Mouse (Mus musculus) midbrain, embryonic 16.5 days (tissue): ENCODE measurements at regions not wholly inside any gene's neighbourhood (a gene's known extent, or its start where the extent isn't known, plus 50 kb on each side); places are given as distances from the start of the nearest gene placed in this dataset.

Experiments used
- ATAC-seq: fragments of 200-750 bp; cut with Nextera tagmentation; 2 replicates; pipeline ENCODE4 v1.8.0; 2017; ENCODE audit warnings: moderate TSS enrichment
- H3K27ac ChIP-seq: fragments of 300-500 bp; sonication (generic); 2 replicates; pipeline ENCODE4 v1.5.1; 2014; ENCODE audit warnings: mild to moderate bottlenecking, low read length, mixed read lengths
- H3K27me3 ChIP-seq: fragments of 300-500 bp; sonication (generic); 2 replicates; pipeline ENCODE4 v1.6.1; 2014; ENCODE audit warnings: low read depth, low read length, mixed read lengths; ENCODE audit not compliant: control insufficient read depth, insufficient read depth
- H3K36me3 ChIP-seq: fragments of 300-500 bp; sonication (generic); 2 replicates; pipeline ENCODE4 v1.6.1; 2014; ENCODE audit warnings: mild to moderate bottlenecking, low read length, moderate library complexity, mixed read lengths; ENCODE audit not compliant: control insufficient read depth, insufficient read depth
- H3K4me1 ChIP-seq: fragments of 300-500 bp; sonication (generic); 2 replicates; pipeline ENCODE4 v1.6.1; 2014; ENCODE audit warnings: mild to moderate bottlenecking, low read length, mixed read lengths; ENCODE audit not compliant: control insufficient read depth, insufficient read depth
- H3K4me2 ChIP-seq: fragments of 300-500 bp; sonication (generic); 2 replicates; pipeline ENCODE4 v1.6.1; 2014; ENCODE audit warnings: mild to moderate bottlenecking, low read length, mixed read lengths
- H3K4me3 ChIP-seq: fragments of 300-500 bp; sonication (generic); 2 replicates; pipeline ENCODE4 v1.5.1; 2014; ENCODE audit warnings: low read depth, mild to moderate bottlenecking, low read length, moderate library complexity, mixed read lengths
- H3K9ac ChIP-seq: fragments of 300-500 bp; sonication (generic); 2 replicates; pipeline ENCODE4 v1.6.1; 2014; ENCODE audit warnings: low read depth, low read length, mixed read lengths
- H3K9me3 ChIP-seq: fragments of 300-500 bp; sonication (generic); replicated peaks from 2 replicates; pipeline ENCODE4 v1.6.1; 2014; ENCODE audit warnings: mild to moderate bottlenecking, low read length, mixed read lengths; ENCODE audit not compliant: control insufficient read depth, poor library complexity, severe bottlenecking
- WGBS: fragments of 180-500 bp; shearing (Covaris S2); extraction: QIAGEN DNeasy Blood & Tissue Kit; methylation state at CpG from one replicate; pipeline ENCODE4 v1.1.7; 2014; 5-methylcytosine and 5-hydroxymethylcytosine counted together

DNA sequence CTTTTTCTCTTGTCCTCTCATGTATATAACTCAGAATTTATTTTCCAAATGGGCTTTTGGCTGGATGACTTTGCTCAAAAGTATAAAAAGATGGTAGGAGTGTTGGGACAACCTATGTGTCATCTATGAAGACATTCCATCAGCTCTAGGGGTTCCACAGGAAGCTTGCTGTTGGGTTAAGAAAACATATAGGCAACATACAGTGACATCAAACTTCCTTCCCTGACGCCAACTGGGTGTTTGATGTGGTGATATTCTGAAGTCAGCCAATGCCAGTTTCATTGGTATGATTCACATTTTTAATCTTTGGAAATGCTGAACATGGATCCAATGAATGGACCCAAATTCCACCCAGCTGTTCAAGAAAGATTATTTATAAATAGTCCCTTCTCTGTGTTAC is 76.5 kb upstream of the Tnfsf11 start:
- no peaks in the 10 kb centered on the region for H3K36me3 ChIP-seq
- H3K4me1 ChIP-seq: no peaks in the 10 kb centered on the region
- H3K4me3 ChIP-seq: no peak overlapping the region
- no peak overlapping the region for H3K4me2 ChIP-seq
- no peak overlapping the region for H3K27ac ChIP-seq
- no peaks in the 10 kb centered on the region for H3K9me3 ChIP-seq
- no peak for ATAC-seq
- no peaks in the 10 kb centered on the region for H3K27me3 ChIP-seq
- no peak overlapping the region for H3K9ac ChIP-seq
- 86% methylated on average over 1 of the region's 1 CpGs for WGBS

DNA sequence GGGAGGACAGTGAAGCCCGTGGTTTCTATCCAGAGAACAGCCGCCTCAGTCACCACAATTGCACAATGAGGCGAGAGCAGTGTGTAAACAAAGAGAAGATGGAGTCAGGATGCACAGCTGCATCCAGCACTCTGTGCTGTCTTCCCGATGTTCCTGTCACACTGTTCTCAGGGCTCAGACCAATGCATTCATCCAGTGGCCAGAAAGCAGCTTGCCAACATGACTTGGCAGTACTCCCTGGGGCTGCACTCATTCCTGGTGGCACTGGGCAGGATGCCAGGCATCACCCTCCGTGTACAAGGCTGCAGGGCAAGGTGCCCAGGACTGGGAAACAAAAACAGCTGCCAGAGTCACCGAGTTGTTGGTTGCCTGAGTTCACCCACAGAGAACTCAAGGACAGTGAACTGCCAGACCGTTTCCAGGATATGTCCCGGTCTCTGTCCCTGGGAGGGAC is 75.4 kb upstream of the Tnfsf11 start:
- Histone ChIP-seq H3K9me3 (no peaks in the 10 kb centered on the region), H3K9ac (no peak overlapping the region), H3K4me1 (no peaks in the 10 kb centered on the region), H3K4me2 (no peak overlapping the region), H3K4me3 (no peak overlapping the region), H3K27ac (no peak overlapping the region), H3K36me3 (no peaks in the 10 kb centered on the region), H3K27me3 (no peaks in the 10 kb centered on the region)
- 55% methylated on average over 8 of the region's 8 CpGs for WGBS
- peak; percentile 93 for ATAC-seq

DNA sequence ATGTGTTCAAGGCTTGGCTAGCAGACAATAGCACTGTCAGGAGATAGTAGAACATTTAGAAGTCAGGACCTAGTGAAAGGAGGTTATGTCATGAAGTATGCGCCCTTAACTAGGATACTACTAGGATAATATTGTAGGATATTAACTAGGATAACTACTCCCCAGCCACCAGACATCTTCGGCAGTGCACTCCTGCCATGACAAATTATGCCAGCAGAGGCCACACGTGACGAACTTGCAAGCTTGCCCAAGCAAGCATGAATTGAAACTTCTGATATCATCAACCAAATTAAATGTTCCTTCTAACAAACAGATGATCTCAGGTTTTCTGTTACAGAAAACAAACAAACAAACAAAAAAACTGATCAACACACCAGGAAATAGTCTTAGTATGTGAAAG is 72.2 kb upstream of the Tnfsf11 start:
- Histone ChIP-seq H3K27ac (no peak overlapping the region), H3K9me3 (no peaks in the 10 kb centered on the region), H3K9ac (no peak overlapping the region), H3K4me3 (no peak overlapping the region), H3K4me1 (no peaks in the 10 kb centered on the region), H3K27me3 (no peaks in the 10 kb centered on the region), H3K36me3 (no peaks in the 10 kb centered on the region), H3K4me2 (no peak overlapping the region)
- WGBS: 77% methylated on average over 4 of the region's 4 CpGs
- no peak for ATAC-seq

- ATAC-seq: no peak
- Histone ChIP-seq H3K27ac (no peak overlapping the region), H3K36me3 (no peaks in the 10 kb centered on the region), H3K4me2 (no peak overlapping the region), H3K4me3 (no peak overlapping the region), H3K9me3 (no peaks in the 10 kb centered on the region), H3K27me3 (no peaks in the 10 kb centered on the region), H3K4me1 (no peaks in the 10 kb centered on the region), H3K9ac (no peak overlapping the region)
- WGBS: 74% methylated on average over 5 of the region's 5 CpGs
These were observed 68.7 kb upstream of the Tnfsf11 start for GRCm38 (mm10) chr14:78376591-78376990.

- Histone ChIP-seq H3K4me1 (no peaks in the 10 kb centered on the region), H3K36me3 (no peaks in the 10 kb centered on the region), H3K4me2 (no peak overlapping the region), H3K9me3 (no peaks in the 10 kb centered on the region), H3K4me3 (no peak overlapping the region), H3K27me3 (no peaks in the 10 kb centered on the region), H3K9ac (no peak overlapping the region), H3K27ac (no peak overlapping the region)
- WGBS: 81% methylated on average over 3 of the region's 3 CpGs
- ATAC-seq: no peak
These were observed 68.1 kb upstream of the Tnfsf11 start for GRCm38 (mm10) chr14:78375746-78376495.

- H3K4me1 ChIP-seq: no peaks in the 10 kb centered on the region
- no peak overlapping the region for H3K27ac ChIP-seq
- no peak overlapping the region for H3K9ac ChIP-seq
- H3K36me3 ChIP-seq: no peaks in the 10 kb centered on the region
- H3K9me3 ChIP-seq: no peaks in the 10 kb centered on the region
- ATAC-seq: no peak
- 92% methylated on average over 1 of the region's 1 CpGs for WGBS
- H3K4me2 ChIP-seq: no peak overlapping the region
- no peak overlapping the region for H3K4me3 ChIP-seq
- H3K27me3 ChIP-seq: no peaks in the 10 kb centered on the region
These were observed 64.3 kb upstream of the Tnfsf11 start for GRCm38 (mm10) chr14:78372102-78372501.

- Histone ChIP-seq H3K9me3 (no peaks in the 10 kb centered on the region), H3K4me2 (no peak overlapping the region), H3K27ac (no peak overlapping the region), H3K4me3 (no peak overlapping the region), H3K4me1 (no peaks in the 10 kb centered on the region), H3K36me3 (no peaks in the 10 kb centered on the region), H3K9ac (no peak overlapping the region), H3K27me3 (no peaks in the 10 kb centered on the region)
- 91% methylated on average over 4 of the region's 4 CpGs for WGBS
- no peak for ATAC-seq
These were observed 61.0 kb upstream of the Tnfsf11 start for GRCm38 (mm10) chr14:78368881-78369280.

- H3K9me3 ChIP-seq: no peaks in the 10 kb centered on the region
- ATAC-seq: no peak
These were observed 57.0 kb upstream of the Tnfsf11 start for GRCm38 (mm10) chr14:78364822-78365221.

DNA sequence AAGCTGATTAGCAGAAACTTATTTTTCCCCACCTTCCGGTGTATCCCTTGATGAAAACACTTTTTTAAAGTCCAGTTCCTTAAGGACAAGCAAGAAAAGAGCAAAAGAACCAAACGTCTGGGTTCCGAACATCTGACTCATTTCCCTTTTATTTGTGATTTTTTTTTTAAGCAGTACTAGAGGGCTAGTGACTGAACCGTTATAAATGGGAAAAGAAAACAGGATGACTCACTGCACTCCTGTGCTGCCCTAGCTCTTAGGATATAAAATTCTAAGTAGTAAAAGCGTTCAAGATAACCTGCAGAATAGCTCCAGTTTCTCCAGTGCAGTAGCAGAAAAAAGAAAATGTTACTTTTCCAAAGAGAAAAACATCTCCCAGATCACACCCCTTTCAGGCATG is 55.3 kb upstream of the Tnfsf11 start:
- no peak for ATAC-seq
- 82% methylated on average over 5 of the region's 5 CpGs for WGBS
- Histone ChIP-seq H3K27ac (no peak overlapping the region), H3K9me3 (no peaks in the 10 kb centered on the region), H3K9ac (no peak overlapping the region), H3K4me1 (no peaks in the 10 kb centered on the region), H3K27me3 (no peaks in the 10 kb centered on the region), H3K36me3 (no peaks in the 10 kb centered on the region), H3K4me3 (no peak overlapping the region), H3K4me2 (no peak overlapping the region)

More at GRCm38 (mm10) chr14:78364822-78365221, 57.0 kb upstream of the Tnfsf11 start:
- Histone ChIP-seq H3K27ac (no peak overlapping the region), H3K4me1 (no peaks in the 10 kb centered on the region), H3K36me3 (no peaks in the 10 kb centered on the region), H3K27me3 (no peaks in the 10 kb centered on the region), H3K4me3 (no peak overlapping the region), H3K4me2 (no peak overlapping the region), H3K9ac (no peak overlapping the region)
